Mouse (Mus musculus): ENCODE data around the gene Otop2. TPM values are rescaled to one million over a fixed set of nuclear protein-coding genes. Genes with fewer than 3 reads are reported as not detected.
A peak's percentile ranks its signal among the peaks of the same experiment; 100 is the strongest.

The Otop2 gene
- polyA plus RNA-seq, 1 experiment from 2014 or later = not detected

- Histone ChIP-seq H3K36me3 (no peaks in the 10 kb centered on the region), H3K27me3 (peaks cover 54% of the 10 kb centered on the region), H3K4me3 (replicated peaks) (no peak overlapping the region), H3K9me3 (no peaks in the 10 kb centered on the region), H3K4me1 (replicated peaks) (peaks cover 10% of the 10 kb centered on the region), H3K9ac (replicated peaks) (no peak overlapping the region), H3K27ac (no peak overlapping the region), H3K4me2 (no peak overlapping the region)
- WGBS = 93% methylated on average over 5 of the region's 5 CpGs
- ATAC-seq (ENCODE audit: insufficient number of reproducible peaks, insufficient read depth, low FRiP score, low TSS enrichment, low read depth) = no peak
These were observed 46.4 kb downstream of the Otop2 start for GRCm38 (mm10) chr11:115353375-115353774.

- peak; percentile 11; the same call in 1 of the 2 replicates for ATAC-seq (ENCODE audit: insufficient number of reproducible peaks, insufficient read depth, low FRiP score, low TSS enrichment, low read depth)
- peaks cover 56% of the 10 kb centered on the region for H3K27me3 ChIP-seq
- H3K4me3 ChIP-seq (replicated peaks) = no peak overlapping the region
These were observed 47.2 kb downstream of the Otop2 start for GRCm38 (mm10) chr11:115354183-115354582.

GRCm38 (mm10) chr11:115358468-115358867 lies 51.5 kb downstream of the Otop2 start:
- Histone ChIP-seq H3K4me2 (no peak overlapping the region), H3K36me3 (no peaks in the 10 kb centered on the region), H3K9ac (replicated peaks) (no peak overlapping the region), H3K4me3 (replicated peaks) (no peak overlapping the region), H3K4me1 (replicated peaks) (peaks cover 3% of the 10 kb centered on the region; the same call in 1 of the 2 replicates), H3K27ac (no peak overlapping the region), H3K27me3 (peaks cover 43% of the 10 kb centered on the region), H3K9me3 (no peaks in the 10 kb centered on the region)
- no peak for ATAC-seq (ENCODE audit: insufficient number of reproducible peaks, insufficient read depth, low FRiP score, low TSS enrichment, low read depth)
- WGBS = 21% methylated on average over 5 of the region's 5 CpGs

More at GRCm38 (mm10) chr11:115354183-115354582, 47.2 kb downstream of the Otop2 start:
- 12% methylated on average over 8 of the region's 8 CpGs for WGBS
- Histone ChIP-seq H3K27ac (no peak overlapping the region), H3K4me1 (replicated peaks) (peaks cover 3% of the 10 kb centered on the region), H3K4me2 (no peak overlapping the region), H3K36me3 (no peaks in the 10 kb centered on the region), H3K9ac (replicated peaks) (0 out of 2 replicates have a peak overlapping the region, but pooled peaks have one; percentile 2), H3K9me3 (no peaks in the 10 kb centered on the region)

GRCm38 (mm10) chr11:115359293-115359692 lies 52.3 kb downstream of the Otop2 start:
- WGBS = 63% methylated on average over 3 of the region's 3 CpGs
- no peaks in the 10 kb centered on the region for H3K36me3 ChIP-seq
- H3K4me2 ChIP-seq = no peak overlapping the region
- no peaks in the 10 kb centered on the region for H3K9me3 ChIP-seq
- peaks cover 50% of the 10 kb centered on the region for H3K27me3 ChIP-seq
- H3K4me1 ChIP-seq (replicated peaks) = peaks cover 3% of the 10 kb centered on the region; the same call in 1 of the 2 replicates
- H3K27ac ChIP-seq = no peak overlapping the region
- H3K4me3 ChIP-seq (replicated peaks) = no peak overlapping the region
- no peak overlapping the region; the same call in 1 of the 2 replicates for H3K9ac ChIP-seq (replicated peaks)
- ATAC-seq (ENCODE audit: insufficient number of reproducible peaks, insufficient read depth, low FRiP score, low TSS enrichment, low read depth) = no peak

- Histone ChIP-seq H3K27ac (no peak overlapping the region), H3K4me3 (replicated peaks) (no peak overlapping the region), H3K27me3 (peaks cover 50% of the 10 kb centered on the region), H3K9me3 (no peaks in the 10 kb centered on the region), H3K4me1 (replicated peaks) (peaks cover 3% of the 10 kb centered on the region; the same call in 1 of the 2 replicates), H3K9ac (replicated peaks) (no peak overlapping the region; the same call in 1 of the 2 replicates), H3K36me3 (no peaks in the 10 kb centered on the region), H3K4me2 (no peak overlapping the region)
- no peak for ATAC-seq (ENCODE audit: insufficient number of reproducible peaks, insufficient read depth, low FRiP score, low TSS enrichment, low read depth)
- 78% methylated on average over 6 of the region's 6 CpGs for WGBS
These were observed 52.8 kb downstream of the Otop2 start for GRCm38 (mm10) chr11:115359726-115360125.

- H3K4me3 ChIP-seq (replicated peaks) = no peak overlapping the region
- H3K27ac ChIP-seq = no peak overlapping the region
- ATAC-seq (ENCODE audit: insufficient number of reproducible peaks, insufficient read depth, low FRiP score, low TSS enrichment, low read depth) = no peak
- no peaks in the 10 kb centered on the region for H3K36me3 ChIP-seq
- no peak overlapping the region for H3K9ac ChIP-seq (replicated peaks)
- peaks cover 64% of the 10 kb centered on the region for H3K27me3 ChIP-seq
- peaks cover 15% of the 10 kb centered on the region for H3K4me1 ChIP-seq (replicated peaks)
- WGBS = 77% methylated on average over 3 of the region's 3 CpGs
- H3K4me2 ChIP-seq = no peak overlapping the region
- no peaks in the 10 kb centered on the region for H3K9me3 ChIP-seq
These were observed 57.2 kb downstream of the Otop2 start for GRCm38 (mm10) chr11:115364136-115364535.

- no peak overlapping the region for H3K4me2 ChIP-seq
- H3K9ac ChIP-seq (replicated peaks) = no peak overlapping the region
- no peak overlapping the region for H3K4me3 ChIP-seq (replicated peaks)
- no peaks in the 10 kb centered on the region for H3K36me3 ChIP-seq
- peaks cover 78% of the 10 kb centered on the region for H3K27me3 ChIP-seq
- H3K9me3 ChIP-seq = no peaks in the 10 kb centered on the region
- 42% methylated on average over 7 of the region's 7 CpGs for whole genome bisulfite sequencing
- H3K27ac ChIP-seq = no peak overlapping the region
- peaks cover 12% of the 10 kb centered on the region for H3K4me1 ChIP-seq (replicated peaks)
- ATAC-seq (ENCODE audit: insufficient number of reproducible peaks, insufficient read depth, low FRiP score, low TSS enrichment, low read depth) = peak; percentile 54; the same call in 1 of the 2 replicates
These were observed 59.2 kb downstream of the Otop2 start for GRCm38 (mm10) chr11:115366039-115366705.

GRCm38 (mm10) chr11:115366706-115367394 lies 59.9 kb downstream of the Otop2 start:
- Histone ChIP-seq H3K27me3 (peaks cover 84% of the 10 kb centered on the region), H3K36me3 (no peaks in the 10 kb centered on the region), H3K4me2 (peak overlapping the region; percentile 74), H3K4me3 (replicated peaks) (peak overlapping the region; percentile 48), H3K9ac (replicated peaks) (peak overlapping the region; percentile 48; the same call in 1 of the 2 replicates), H3K4me1 (replicated peaks) (peaks cover 12% of the 10 kb centered on the region), H3K27ac (no peak overlapping the region), H3K9me3 (no peaks in the 10 kb centered on the region)
- no peak for ATAC-seq (ENCODE audit: insufficient number of reproducible peaks, insufficient read depth, low FRiP score, low TSS enrichment, low read depth)
- WGBS = 2% methylated on average over 26 of the region's 28 CpGs

GRCm38 (mm10) chr11:115367395-115367944 lies 60.5 kb downstream of the Otop2 start, which contains the start of gene Hid1:
Gene Hid1 (minus strand): TSS chr11:115367756.
- peaks cover 12% of the 10 kb centered on the region for H3K4me1 ChIP-seq (replicated peaks)
- no peaks in the 10 kb centered on the region for H3K9me3 ChIP-seq
- ATAC-seq (ENCODE audit: insufficient number of reproducible peaks, insufficient read depth, low FRiP score, low TSS enrichment, low read depth) = no peak
- H3K27me3 ChIP-seq = peaks cover 91% of the 10 kb centered on the region
- peak within 1 kb of the TSS; percentile 48; the same call in 1 of the 2 replicates for H3K9ac ChIP-seq (replicated peaks)
- peak within 1 kb of the TSS; percentile 74 for H3K4me2 ChIP-seq
- WGBS = 1% methylated on average over 39 of the region's 39 CpGs
- H3K4me3 ChIP-seq (replicated peaks) = peak within 1 kb of the TSS; percentile 48
- no peak within 1 kb of the TSS for H3K27ac ChIP-seq
- H3K36me3 ChIP-seq = no peaks in the 10 kb centered on the region

- Histone ChIP-seq H3K9me3 (no peaks in the 10 kb centered on the region), H3K4me1 (replicated peaks) (peaks cover 18% of the 10 kb centered on the region), H3K36me3 (no peaks in the 10 kb centered on the region), H3K4me2 (no peak overlapping the region), H3K27ac (no peak overlapping the region), H3K9ac (replicated peaks) (no peak overlapping the region), H3K4me3 (replicated peaks) (no peak overlapping the region), H3K27me3 (peaks cover 99% of the 10 kb centered on the region)
- 46% methylated on average over 7 of the region's 7 CpGs for WGBS
- ATAC-seq (ENCODE audit: insufficient number of reproducible peaks, insufficient read depth, low FRiP score, low TSS enrichment, low read depth) = no peak
These were observed 63.4 kb downstream of the Otop2 start for GRCm38 (mm10) chr11:115370368-115370767.

- Histone ChIP-seq H3K9ac (replicated peaks) (no peak overlapping the region), H3K36me3 (no peaks in the 10 kb centered on the region), H3K4me3 (replicated peaks) (no peak overlapping the region), H3K4me1 (replicated peaks) (peaks cover 18% of the 10 kb centered on the region), H3K9me3 (no peaks in the 10 kb centered on the region), H3K4me2 (no peak overlapping the region), H3K27me3 (peaks cover 98% of the 10 kb centered on the region), H3K27ac (no peak overlapping the region)
- 56% methylated on average over 8 of the region's 8 CpGs for WGBS
- ATAC-seq (ENCODE audit: insufficient number of reproducible peaks, insufficient read depth, low FRiP score, low TSS enrichment, low read depth) = no peak
These were observed 64.4 kb downstream of the Otop2 start for GRCm38 (mm10) chr11:115371354-115371753.

All from limb, embryonic 12.5 days (tissue).